Mouse (Mus musculus) megakaryocyte, embryonic 14.5 days (primary cell): ENCODE data around the gene Evpl.

Source experiments
- FLI1 ChIP-seq: IDR thresholded peaks from 2 replicates; pipeline ENCODE4 v1.6.1; 2012; ENCODE audit warnings: low read length, inconsistent platforms, mixed read lengths
- GATA1 ChIP-seq: IDR thresholded peaks from 3 replicates; pipeline ENCODE4 v1.6.1; 2012; ENCODE audit warnings: mixed read lengths, low read length, inconsistent platforms, borderline replicate concordance

GRCm38 (mm10) chr11:116221931-116222739 lies 15.7 kb downstream of the Evpl start:
- TF ChIP-seq GATA1 (no peak), FLI1 (no peak)
